Mouse (Mus musculus): ENCODE data around the gene Grik4. TPM values are rescaled to one million over a fixed set of nuclear protein-coding genes. Genes with fewer than 3 reads are reported as not detected.

The Grik4 gene
- polyA plus RNA-seq, 1 experiment from 2014 or later: 0.78 TPM

- Histone ChIP-seq H3K4me1 (ENCODE audit: control insufficient read depth, insufficient read depth, low read length) (peaks cover 11% of the 10 kb centered on the region; the same call in 1 of the 2 replicates), H3K36me3 (ENCODE audit: control insufficient read depth, insufficient read depth, low read length) (no peaks in the 10 kb centered on the region), H3K27ac (replicated peaks; ENCODE audit: low read depth, low read length) (no peak overlapping the region), H3K27me3 (replicated peaks; ENCODE audit: control insufficient read depth, insufficient read depth, low read length) (peaks cover 24% of the 10 kb centered on the region), H3K9me3 (ENCODE audit: control insufficient read depth, low read length) (no peaks in the 10 kb centered on the region), H3K4me3 (ENCODE audit: low read depth, low read length) (peak overlapping the region; percentile 56), H3K4me2 (ENCODE audit: low read depth, low read length) (peak overlapping the region; percentile 99), H3K9ac (ENCODE audit: low read depth, low read length) (no peak overlapping the region)
- no peak for ATAC-seq (ENCODE audit: low read depth)
- WGBS: 6% methylated on average over 16 of the region's 16 CpGs
- DNase-seq (ENCODE audit: low spot score): no peak
These were observed 47.7 kb downstream of the Grik4 start for GRCm38 (mm10) chr9:42896421-42897210.

DNA sequence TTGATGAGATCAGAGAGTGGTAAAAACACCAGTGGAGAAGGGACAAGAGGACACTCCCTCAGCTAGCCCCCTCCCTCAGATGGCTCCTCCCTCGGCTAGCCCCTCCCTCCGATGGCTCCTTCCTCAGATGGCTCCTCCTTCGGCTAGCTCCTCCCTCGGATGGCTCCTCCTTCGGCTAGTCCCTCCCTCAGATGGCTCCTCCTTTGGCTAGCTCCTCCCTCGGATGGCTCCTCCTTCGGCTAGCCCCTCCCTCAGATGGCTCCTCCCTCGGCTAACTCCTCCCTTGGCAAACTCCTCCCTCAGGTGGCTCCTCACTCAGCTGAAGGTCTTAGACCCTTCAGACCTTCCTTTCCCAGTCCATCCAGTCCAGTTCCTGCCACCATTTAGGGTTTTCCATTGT lies 51.5 kb downstream of the Grik4 start:
- Histone ChIP-seq H3K9me3 (ENCODE audit: control insufficient read depth, low read length) (no peaks in the 10 kb centered on the region), H3K4me3 (ENCODE audit: low read depth, low read length) (no peak overlapping the region), H3K36me3 (ENCODE audit: control insufficient read depth, insufficient read depth, low read length) (no peaks in the 10 kb centered on the region), H3K4me1 (ENCODE audit: control insufficient read depth, insufficient read depth, low read length) (peaks cover 3% of the 10 kb centered on the region; the same call in 1 of the 2 replicates), H3K27me3 (replicated peaks; ENCODE audit: control insufficient read depth, insufficient read depth, low read length) (peaks cover 10% of the 10 kb centered on the region), H3K27ac (replicated peaks; ENCODE audit: low read depth, low read length) (no peak overlapping the region), H3K4me2 (ENCODE audit: low read depth, low read length) (no peak overlapping the region), H3K9ac (ENCODE audit: low read depth, low read length) (no peak overlapping the region)
- no peak for DNase-seq (ENCODE audit: low spot score)
- 89% methylated on average over 8 of the region's 8 CpGs for WGBS
- no peak for ATAC-seq (ENCODE audit: low read depth)

- ATAC-seq (ENCODE audit: low read depth): no peak
- H3K27me3 ChIP-seq (replicated peaks; ENCODE audit: control insufficient read depth, insufficient read depth, low read length): no peaks in the 10 kb centered on the region
- H3K9ac ChIP-seq (ENCODE audit: low read depth, low read length): no peak overlapping the region
- H3K4me2 ChIP-seq (ENCODE audit: low read depth, low read length): no peak overlapping the region
- H3K4me1 ChIP-seq (ENCODE audit: control insufficient read depth, insufficient read depth, low read length): peaks cover 5% of the 10 kb centered on the region; the same call in 1 of the 2 replicates
- no peaks in the 10 kb centered on the region for H3K36me3 ChIP-seq (ENCODE audit: control insufficient read depth, insufficient read depth, low read length)
- DNase-seq (ENCODE audit: low spot score): no peak
- H3K9me3 ChIP-seq (ENCODE audit: control insufficient read depth, low read length): no peaks in the 10 kb centered on the region
- no peak overlapping the region for H3K4me3 ChIP-seq (ENCODE audit: low read depth, low read length)
- no peak overlapping the region for H3K27ac ChIP-seq (replicated peaks; ENCODE audit: low read depth, low read length)
- 80% methylated on average over 4 of the region's 4 CpGs for WGBS
These were observed 56.4 kb downstream of the Grik4 start for GRCm38 (mm10) chr9:42887930-42888329.

DNA sequence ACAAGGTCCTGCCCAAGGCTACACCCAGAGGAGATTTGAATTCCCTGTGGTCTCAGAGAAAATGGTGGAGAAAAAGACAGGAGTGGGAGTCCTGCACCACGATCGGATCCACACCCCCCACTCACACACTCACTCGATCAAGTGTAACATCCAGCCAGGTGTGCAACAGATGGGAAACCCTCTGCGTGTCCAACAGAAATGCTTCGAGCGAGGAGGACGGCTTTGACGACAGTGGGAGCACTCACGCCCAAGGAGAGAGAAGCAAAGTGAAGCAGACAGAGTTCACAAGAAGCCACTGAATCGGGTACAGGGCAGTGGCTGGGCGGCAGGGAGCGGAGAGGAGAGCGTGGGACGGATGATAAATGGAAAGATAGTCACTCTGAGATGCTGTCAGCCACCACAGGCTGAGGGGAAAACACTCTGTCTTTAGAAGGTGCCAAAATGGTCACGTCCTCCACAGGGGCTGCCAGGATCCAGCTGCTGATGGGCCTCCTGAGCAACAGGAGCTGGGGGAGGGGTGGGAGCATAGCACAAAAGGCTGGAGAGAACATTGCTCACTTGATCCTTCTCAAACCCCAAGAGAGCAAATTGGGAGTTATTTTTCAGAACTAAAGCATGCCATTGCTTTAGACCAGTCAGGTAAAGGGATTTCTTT lies 58.1 kb downstream of the Grik4 start:
- peaks cover 5% of the 10 kb centered on the region; the same call in 1 of the 2 replicates for H3K4me1 ChIP-seq (ENCODE audit: control insufficient read depth, insufficient read depth, low read length)
- 45% methylated on average over 15 of the region's 15 CpGs for WGBS
- no peak overlapping the region for H3K4me3 ChIP-seq (ENCODE audit: low read depth, low read length)
- no peak for DNase-seq (ENCODE audit: low spot score)
- H3K4me2 ChIP-seq (ENCODE audit: low read depth, low read length): no peak overlapping the region
- H3K36me3 ChIP-seq (ENCODE audit: control insufficient read depth, insufficient read depth, low read length): no peaks in the 10 kb centered on the region
- no peak overlapping the region for H3K9ac ChIP-seq (ENCODE audit: low read depth, low read length)
- no peak overlapping the region for H3K27ac ChIP-seq (replicated peaks; ENCODE audit: low read depth, low read length)
- no peaks in the 10 kb centered on the region for H3K27me3 ChIP-seq (replicated peaks; ENCODE audit: control insufficient read depth, insufficient read depth, low read length)
- H3K9me3 ChIP-seq (ENCODE audit: control insufficient read depth, low read length): no peaks in the 10 kb centered on the region
- ATAC-seq (ENCODE audit: low read depth): no peak

DNA sequence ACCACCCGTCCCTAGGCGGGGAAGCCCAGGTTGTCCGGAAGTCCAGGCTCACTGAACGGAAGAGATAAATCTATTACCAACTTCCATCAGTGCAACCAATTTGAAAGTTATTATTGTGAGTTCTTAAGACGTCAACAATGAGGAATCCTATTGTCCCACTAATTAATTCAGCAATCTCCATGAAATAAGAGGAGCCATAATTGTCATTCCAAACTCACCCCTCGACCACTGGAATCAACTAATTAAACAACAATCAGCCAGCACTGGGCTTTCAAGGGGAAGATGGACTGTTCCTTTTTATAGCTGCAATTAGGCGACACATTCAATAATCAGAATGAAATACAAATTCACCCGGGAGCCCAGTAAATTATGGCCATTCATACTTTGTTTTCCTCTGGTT lies 58.7 kb downstream of the Grik4 start:
- peaks cover 5% of the 10 kb centered on the region; the same call in 1 of the 2 replicates for H3K4me1 ChIP-seq (ENCODE audit: control insufficient read depth, insufficient read depth, low read length)
- no peaks in the 10 kb centered on the region for H3K9me3 ChIP-seq (ENCODE audit: control insufficient read depth, low read length)
- H3K4me3 ChIP-seq (ENCODE audit: low read depth, low read length): no peak overlapping the region
- no peaks in the 10 kb centered on the region for H3K27me3 ChIP-seq (replicated peaks; ENCODE audit: control insufficient read depth, insufficient read depth, low read length)
- WGBS: 62% methylated on average over 8 of the region's 8 CpGs
- DNase-seq (ENCODE audit: low spot score): no peak
- no peak for ATAC-seq (ENCODE audit: low read depth)
- no peak overlapping the region for H3K27ac ChIP-seq (replicated peaks; ENCODE audit: low read depth, low read length)
- no peak overlapping the region for H3K9ac ChIP-seq (ENCODE audit: low read depth, low read length)
- no peaks in the 10 kb centered on the region for H3K36me3 ChIP-seq (ENCODE audit: control insufficient read depth, insufficient read depth, low read length)
- H3K4me2 ChIP-seq (ENCODE audit: low read depth, low read length): no peak overlapping the region

DNA sequence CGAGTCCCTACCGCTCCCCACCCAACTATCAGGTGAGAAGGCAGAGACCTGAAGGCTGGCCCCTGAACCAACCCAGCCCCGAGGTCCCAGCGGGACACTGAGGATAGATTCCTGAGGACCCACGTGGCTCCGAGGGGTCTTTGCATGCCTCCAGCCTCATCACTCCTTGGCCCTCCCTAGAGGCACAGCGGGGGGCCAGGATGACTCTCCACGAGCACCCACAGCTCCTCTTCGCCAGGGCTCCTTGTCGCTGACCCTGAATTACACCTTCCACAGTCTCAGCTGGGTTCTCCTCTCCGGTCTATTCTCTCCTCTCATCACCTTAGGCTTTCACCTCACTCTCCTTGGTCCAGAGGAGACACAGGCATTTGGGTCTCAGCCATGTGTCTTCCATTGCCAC lies 59.2 kb downstream of the Grik4 start:
- H3K36me3 ChIP-seq (ENCODE audit: control insufficient read depth, insufficient read depth, low read length): no peaks in the 10 kb centered on the region
- H3K27ac ChIP-seq (replicated peaks; ENCODE audit: low read depth, low read length): no peak overlapping the region
- WGBS: 64% methylated on average over 11 of the region's 11 CpGs
- H3K9ac ChIP-seq (ENCODE audit: low read depth, low read length): no peak overlapping the region
- no peaks in the 10 kb centered on the region for H3K9me3 ChIP-seq (ENCODE audit: control insufficient read depth, low read length)
- H3K4me2 ChIP-seq (ENCODE audit: low read depth, low read length): no peak overlapping the region
- H3K4me3 ChIP-seq (ENCODE audit: low read depth, low read length): no peak overlapping the region
- H3K27me3 ChIP-seq (replicated peaks; ENCODE audit: control insufficient read depth, insufficient read depth, low read length): no peaks in the 10 kb centered on the region
- H3K4me1 ChIP-seq (ENCODE audit: control insufficient read depth, insufficient read depth, low read length): peaks cover 5% of the 10 kb centered on the region; the same call in 1 of the 2 replicates
- DNase-seq (ENCODE audit: low spot score) (no peak), ATAC-seq (ENCODE audit: low read depth) (no peak)

DNA sequence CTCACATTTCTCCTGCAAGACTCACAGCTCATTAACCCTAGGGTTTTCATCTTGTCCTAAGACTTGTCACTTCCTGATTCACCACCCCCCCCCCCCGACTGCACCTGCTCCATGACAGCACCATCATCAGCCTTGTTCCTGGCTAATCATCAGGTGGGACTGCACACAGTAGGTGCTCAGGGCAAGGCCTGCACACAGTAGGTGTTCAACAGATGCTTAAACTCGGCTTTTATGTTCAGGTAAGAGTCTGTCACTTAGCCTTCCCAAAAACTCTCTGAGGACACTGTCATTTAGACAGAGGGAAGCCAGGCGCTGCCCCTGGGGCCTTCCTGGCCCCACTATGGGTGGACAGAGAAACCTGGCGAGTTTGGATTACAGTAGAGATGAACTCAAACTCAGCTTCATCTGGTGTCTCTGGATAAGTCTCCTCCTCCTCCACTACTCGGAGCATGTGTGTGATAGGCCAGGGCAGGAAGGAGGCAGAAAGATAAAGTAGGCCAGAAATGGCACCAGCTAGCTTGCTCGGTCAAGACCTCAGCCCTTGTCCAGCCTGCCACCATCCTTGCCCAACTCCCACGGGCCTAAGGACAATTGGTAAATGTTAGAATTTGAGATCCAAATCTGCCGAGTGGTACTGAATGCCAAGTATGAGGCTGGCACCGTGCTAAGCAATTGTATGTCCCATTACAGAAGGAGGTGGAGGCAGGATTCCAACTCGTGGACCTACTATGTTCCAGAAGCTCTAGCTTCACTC lies 61.1 kb downstream of the Grik4 start:
- Histone ChIP-seq H3K4me2 (ENCODE audit: low read depth, low read length) (no peak overlapping the region), H3K9me3 (ENCODE audit: control insufficient read depth, low read length) (no peaks in the 10 kb centered on the region), H3K9ac (ENCODE audit: low read depth, low read length) (no peak overlapping the region), H3K4me3 (ENCODE audit: low read depth, low read length) (no peak overlapping the region), H3K36me3 (ENCODE audit: control insufficient read depth, insufficient read depth, low read length) (no peaks in the 10 kb centered on the region), H3K4me1 (ENCODE audit: control insufficient read depth, insufficient read depth, low read length) (peaks cover 5% of the 10 kb centered on the region; the same call in 1 of the 2 replicates), H3K27me3 (replicated peaks; ENCODE audit: control insufficient read depth, insufficient read depth, low read length) (no peaks in the 10 kb centered on the region), H3K27ac (replicated peaks; ENCODE audit: low read depth, low read length) (no peak overlapping the region)
- no peak for DNase-seq (ENCODE audit: low spot score)
- no peak for ATAC-seq (ENCODE audit: low read depth)
- WGBS: 81% methylated on average over 10 of the region's 10 CpGs

DNA sequence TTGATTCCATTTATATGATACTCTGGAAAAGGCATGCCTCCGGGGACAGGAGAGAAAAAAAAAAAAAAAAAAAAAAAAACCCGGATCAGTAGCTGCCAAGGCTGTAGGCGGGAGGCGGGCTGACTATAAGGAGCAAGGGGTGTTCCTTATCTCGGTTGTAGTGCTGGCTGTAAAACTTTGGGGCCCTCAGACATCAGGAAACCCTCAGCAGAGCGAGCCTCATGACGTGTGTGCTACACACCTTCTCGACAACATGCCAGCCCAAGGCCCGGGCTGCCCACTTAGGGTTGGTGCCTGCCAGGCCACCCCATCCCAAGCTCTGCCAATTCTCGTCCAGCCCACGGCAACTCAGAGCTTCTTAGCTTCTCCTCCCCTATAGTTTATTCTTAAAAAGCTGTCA lies 62.0 kb downstream of the Grik4 start:
- Histone ChIP-seq H3K4me3 (ENCODE audit: low read depth, low read length) (no peak overlapping the region), H3K4me2 (ENCODE audit: low read depth, low read length) (no peak overlapping the region), H3K4me1 (ENCODE audit: control insufficient read depth, insufficient read depth, low read length) (peaks cover 5% of the 10 kb centered on the region; the same call in 1 of the 2 replicates), H3K36me3 (ENCODE audit: control insufficient read depth, insufficient read depth, low read length) (no peaks in the 10 kb centered on the region), H3K9ac (ENCODE audit: low read depth, low read length) (no peak overlapping the region), H3K27ac (replicated peaks; ENCODE audit: low read depth, low read length) (no peak overlapping the region), H3K27me3 (replicated peaks; ENCODE audit: control insufficient read depth, insufficient read depth, low read length) (no peaks in the 10 kb centered on the region), H3K9me3 (ENCODE audit: control insufficient read depth, low read length) (no peaks in the 10 kb centered on the region)
- DNase-seq (ENCODE audit: low spot score) (no peak), ATAC-seq (ENCODE audit: low read depth) (no peak)
- 34% methylated on average over 11 of the region's 11 CpGs for WGBS
